Mouse (Mus musculus) heart, embryonic 14.5 days (tissue): ENCODE measurements around the gene Zbtb45. TPM values are rescaled to one million over a fixed set of nuclear protein-coding genes. Genes with fewer than 3 reads are reported as not detected.

Source experiments
- ATAC-seq: fragments of 200-750 bp; cut with Nextera tagmentation; 2 replicates; pipeline ENCODE4 v1.8.0; 2017; ENCODE audit warnings: low read depth, moderate TSS enrichment; ENCODE audit not compliant: insufficient number of reproducible peaks, insufficient read depth, low FRiP score
- H3K27ac ChIP-seq, 2 experiments: fragments of 200-500 bp in 1 of 2; fragments of 300-500 bp in 1 of 2; sonication (generic) in 1 of 2; replicated peaks in 1 of 2; 2 replicates each; pipeline ENCODE4 v1.5.1; 2012 to 2014; ENCODE audit warnings: low read depth in 2 of 2, low read length in 2 of 2, control low read depth in 1 of 2, mild to moderate bottlenecking in 1 of 2, mixed read lengths in 1 of 2; ENCODE audit not compliant: control insufficient read depth in 1 of 2, insufficient read depth in 1 of 2
- H3K27me3 ChIP-seq: fragments of 300-500 bp; sonication (generic); 2 replicates; pipeline ENCODE4 v1.6.1; 2014; ENCODE audit warnings: mild to moderate bottlenecking, low read length, control low read depth; ENCODE audit not compliant: control insufficient read depth, insufficient read depth
- H3K36me3 ChIP-seq: fragments of 300-500 bp; sonication (generic); 2 replicates; pipeline ENCODE4 v1.6.1; 2014; ENCODE audit warnings: mild to moderate bottlenecking, control low read depth, low read length, mixed read lengths; ENCODE audit not compliant: control insufficient read depth, insufficient read depth
- H3K4me1 ChIP-seq, 2 experiments: fragments of 200-500 bp in 1 of 2; fragments of 300-500 bp in 1 of 2; sonication (generic) in 1 of 2; 2 replicates each; pipeline ENCODE4 v1.6.1; 2012 to 2014; ENCODE audit warnings: low read length in 2 of 2, control low read depth in 1 of 2, mixed read lengths in 1 of 2; ENCODE audit not compliant: control insufficient read depth in 2 of 2, insufficient read depth in 2 of 2
- H3K4me2 ChIP-seq: fragments of 300-500 bp; sonication (generic); 2 replicates; pipeline ENCODE4 v1.6.1; 2014; ENCODE audit warnings: mild to moderate bottlenecking, low read length
- H3K4me3 ChIP-seq, 2 experiments: fragments of 200-500 bp in 1 of 2; fragments of 300-500 bp in 1 of 2; sonication (generic) in 1 of 2; 2 replicates each; pipeline ENCODE4 v1.5.1; 2012 to 2014; ENCODE audit warnings: low read length in 2 of 2, mild to moderate bottlenecking in 2 of 2, control low read depth in 1 of 2, low read depth in 1 of 2, moderate library complexity in 1 of 2; ENCODE audit not compliant: control insufficient read depth in 1 of 2, insufficient read depth in 1 of 2
- H3K9ac ChIP-seq: fragments of 300-500 bp; sonication (generic); 2 replicates; pipeline ENCODE4 v1.6.1; 2014; ENCODE audit warnings: mild to moderate bottlenecking, low read length
- H3K9me3 ChIP-seq: fragments of 300-500 bp; sonication (generic); 2 replicates; pipeline ENCODE4 v1.6.1; 2016; ENCODE audit warnings: low read length, control low read depth; ENCODE audit not compliant: control insufficient read depth
- WGBS: fragments of 180-500 bp; shearing (Covaris S2); extraction: QIAGEN DNeasy Blood & Tissue Kit; methylation state at CpG from one replicate; pipeline ENCODE4 v1.1.7; 2014; 5-methylcytosine and 5-hydroxymethylcytosine counted together
- polyA plus RNA-seq: library from polyadenylated mRNA; unstranded; fragments of >200 nt; fragmentation: Nextera tagmentation; extraction: Ambion mirVana; gene quantifications from 2 replicates; pipeline ENCODE4 v1.2.1, GENCODE M21; 2014

Zbtb45 gene
- polyA plus RNA-seq, 1 experiment from 2014 or later = 17.2 TPM

DNA sequence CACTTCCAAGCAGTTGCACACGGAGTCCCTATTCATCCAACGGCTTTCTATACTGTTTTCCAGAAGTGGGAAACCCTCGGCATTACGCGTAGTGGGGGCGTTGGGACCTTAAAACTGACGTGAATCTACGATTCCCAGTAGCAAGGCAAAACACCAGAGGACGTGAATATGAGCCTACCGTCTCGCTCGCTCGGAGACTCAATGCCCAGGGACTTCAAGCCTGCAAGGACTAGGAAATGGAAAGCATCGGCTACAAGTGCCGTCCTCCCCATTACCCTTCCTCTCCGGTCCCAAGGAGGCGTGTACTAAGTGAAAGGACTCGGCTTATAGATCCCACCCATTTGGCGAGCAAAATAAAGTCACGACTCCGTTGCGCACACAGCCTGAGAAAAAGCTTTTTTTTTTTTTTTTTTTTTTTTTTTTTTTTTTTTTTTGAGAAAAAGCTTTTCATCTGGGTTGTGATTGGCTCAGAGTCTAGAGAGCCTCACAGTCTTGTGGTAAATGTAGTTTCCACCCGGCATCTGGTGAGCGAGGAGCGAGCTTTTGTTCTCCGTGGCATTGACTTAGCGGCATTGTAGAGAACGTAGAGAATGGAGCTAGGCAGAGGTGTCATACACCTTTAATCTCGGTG lies 48.2 kb downstream of the Zbtb45 start:
- peak; percentile 27; the same call in 1 of the 2 replicates for ATAC-seq
- no peaks in the 10 kb centered on the region for H3K9me3 ChIP-seq
- WGBS = 3% methylated on average over 29 of the region's 29 CpGs
- H3K27me3 ChIP-seq = no peaks in the 10 kb centered on the region
- peak overlapping the region; percentile 73 to 82 for H3K27ac ChIP-seq
- peaks cover 5 to 6% of the 10 kb centered on the region in 2 experiments for H3K4me1 ChIP-seq
- no peaks in the 10 kb centered on the region for H3K36me3 ChIP-seq
- peak overlapping the region; percentile 55 to 74 for H3K4me3 ChIP-seq
- peak overlapping the region; percentile 72 for H3K4me2 ChIP-seq
- peak overlapping the region; percentile 77 for H3K9ac ChIP-seq

- H3K4me2 ChIP-seq = no peak overlapping the region
- no peaks in the 10 kb centered on the region for H3K36me3 ChIP-seq
- ATAC-seq = no peak
- H3K9me3 ChIP-seq = no peaks in the 10 kb centered on the region
- no peaks in the 10 kb centered on the region for H3K4me1 ChIP-seq
- H3K27me3 ChIP-seq = no peaks in the 10 kb centered on the region
- no peak overlapping the region for H3K27ac ChIP-seq
- H3K4me3 ChIP-seq = no peak overlapping the region
- WGBS = 25% methylated on average over 4 of the region's 4 CpGs
- H3K9ac ChIP-seq = no peak overlapping the region
These were observed 50.1 kb downstream of the Zbtb45 start for GRCm38 (mm10) chr7:12959718-12960117.

- Histone ChIP-seq H3K9ac (no peak overlapping the region), H3K4me3 (no peak overlapping the region), H3K36me3 (no peaks in the 10 kb centered on the region), H3K27ac (no peak overlapping the region), H3K27me3 (no peaks in the 10 kb centered on the region), H3K9me3 (no peaks in the 10 kb centered on the region), H3K4me1 (no peaks in the 10 kb centered on the region), H3K4me2 (no peak overlapping the region)
- no peak for ATAC-seq
- 81% methylated on average over 4 of the region's 4 CpGs for WGBS
These were observed 50.9 kb downstream of the Zbtb45 start for GRCm38 (mm10) chr7:12958948-12959347.

- no peak overlapping the region for H3K4me2 ChIP-seq
- 70% methylated on average over 5 of the region's 5 CpGs for WGBS
- H3K36me3 ChIP-seq = no peaks in the 10 kb centered on the region
- ATAC-seq = no peak
- no peak overlapping the region for H3K27ac ChIP-seq
- no peak overlapping the region for H3K4me3 ChIP-seq
- no peaks in the 10 kb centered on the region for H3K9me3 ChIP-seq
- H3K4me1 ChIP-seq = no peaks in the 10 kb centered on the region
- H3K9ac ChIP-seq = no peak overlapping the region
- H3K27me3 ChIP-seq = no peaks in the 10 kb centered on the region
These were observed 52.3 kb downstream of the Zbtb45 start for GRCm38 (mm10) chr7:12957511-12957910.

DNA sequence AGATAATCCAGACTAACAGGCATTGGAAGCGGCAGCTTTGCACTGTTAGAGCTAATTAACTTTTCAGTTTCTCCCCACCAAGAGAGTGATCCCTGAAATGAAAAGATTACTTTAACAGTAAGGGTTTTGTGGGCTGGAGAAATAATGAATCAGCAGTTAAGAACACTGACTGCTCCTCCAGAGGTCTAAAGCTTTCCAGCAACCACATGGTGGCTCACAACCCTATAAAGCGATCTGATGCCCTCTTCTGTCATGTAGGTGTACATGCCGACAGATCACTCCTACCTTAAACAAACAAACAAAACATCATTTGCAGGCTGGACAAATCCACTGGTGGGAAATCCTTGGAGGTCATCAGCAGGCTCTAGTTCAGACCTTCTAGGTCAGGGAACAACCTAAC lies 54.9 kb downstream of the Zbtb45 start:
- no peaks in the 10 kb centered on the region for H3K9me3 ChIP-seq
- no peak overlapping the region for H3K4me3 ChIP-seq
- no peak overlapping the region for H3K4me2 ChIP-seq
- no peak overlapping the region for H3K9ac ChIP-seq
- H3K4me1 ChIP-seq = peaks cover 6% of the 10 kb centered on the region in 2 experiments
- H3K36me3 ChIP-seq = no peaks in the 10 kb centered on the region
- ATAC-seq = no peak
- no peak overlapping the region for H3K27ac ChIP-seq
- no peaks in the 10 kb centered on the region for H3K27me3 ChIP-seq
- WGBS = 48% methylated on average over 3 of the region's 3 CpGs

Other genes with a start within 250 kb of the Zbtb45 start
- gene Zscan18, start 206.4 kb downstream of the Zbtb45 start, polyA plus RNA-seq = 5.6 and 6.6 TPM in 2 replicates
- 13.6 and 14.8 TPM in 2 replicates for gene Zfp329, start 191.2 kb downstream of the Zbtb45 start, polyA plus RNA-seq
- 22.6 and 22.7 TPM in 2 replicates for gene Zfp110, start 175.3 kb downstream of the Zbtb45 start, polyA plus RNA-seq
- gene Zfp128, start 128.9 kb downstream of the Zbtb45 start, polyA plus RNA-seq = 3.5 and 3.8 TPM in 2 replicates
- gene Zscan22, start 112.2 kb downstream of the Zbtb45 start, polyA plus RNA-seq = 12.7 TPM in 2 replicates
- gene Rps5, start 87.7 kb downstream of the Zbtb45 start, polyA plus RNA-seq = 660 and 762 TPM in 2 replicates
- gene Rnf225, start 82.6 kb downstream of the Zbtb45 start, polyA plus RNA-seq = 0.30 and 0.45 TPM in 2 replicates
- gene Zfp324, start 44.2 kb downstream of the Zbtb45 start, polyA plus RNA-seq = 6.1 and 6.3 TPM in 2 replicates
- gene Zfp446, start 32.2 kb downstream of the Zbtb45 start, polyA plus RNA-seq = 4.4 and 5.2 TPM in 2 replicates
- gene Slc27a5, start 11.8 kb downstream of the Zbtb45 start, polyA plus RNA-seq = 0.08 TPM in 1 of 2 replicates, not detected in the other
- 210 and 224 TPM in 2 replicates for gene Trim28, start 10.9 kb downstream of the Zbtb45 start, polyA plus RNA-seq
- gene Chmp2a, start 24.8 kb upstream of the Zbtb45 start, polyA plus RNA-seq = 153 and 165 TPM in 2 replicates
- gene Ube2m, start 28.2 kb upstream of the Zbtb45 start, polyA plus RNA-seq = 151 and 180 TPM in 2 replicates
- gene Mzf1, start 44.7 kb upstream of the Zbtb45 start, polyA plus RNA-seq = 1.4 and 1.8 TPM in 2 replicates
- not detected in 2 replicates for gene Vmn1r85, start 85.1 kb upstream of the Zbtb45 start, polyA plus RNA-seq
- gene Vmn1r86, start 109.9 kb upstream of the Zbtb45 start, polyA plus RNA-seq = not detected in 2 replicates
- gene Vmn1r87, start 130.1 kb upstream of the Zbtb45 start, polyA plus RNA-seq = not detected in 2 replicates
- not detected in 2 replicates for gene Vmn1r88, start 149.5 kb upstream of the Zbtb45 start, polyA plus RNA-seq
- not detected in 2 replicates for gene Vmn1r89, start 203.0 kb upstream of the Zbtb45 start, polyA plus RNA-seq